Mouse (Mus musculus) neural tube, embryonic 15.5 days (tissue): ENCODE measurements around the gene Cntnap1. TPM values are rescaled to one million over a fixed set of nuclear protein-coding genes. Genes with fewer than 3 reads are reported as not detected.

Experiments
- ATAC-seq: fragments of 200-750 bp; cut with Nextera tagmentation; 2 replicates; pipeline ENCODE4 v1.8.0; 2017; ENCODE audit warnings: mild to moderate bottlenecking, moderate TSS enrichment, moderate library complexity; ENCODE audit not compliant: low FRiP score
- H3K27ac ChIP-seq: fragments of 300-500 bp; sonication (generic); replicated peaks from 2 replicates; pipeline ENCODE4 v1.5.1; 2015; ENCODE audit warnings: mild to moderate bottlenecking, inconsistent platforms
- H3K27me3 ChIP-seq: fragments of 300-500 bp; sonication (generic); replicated peaks from 2 replicates; pipeline ENCODE4 v1.6.1; 2015; ENCODE audit warnings: inconsistent platforms
- H3K36me3 ChIP-seq: fragments of 300-500 bp; sonication (generic); 2 replicates; pipeline ENCODE4 v1.6.1; 2015; ENCODE audit warnings: inconsistent platforms
- H3K4me1 ChIP-seq: fragments of 300-500 bp; sonication (generic); 2 replicates; pipeline ENCODE4 v1.6.1; 2015; ENCODE audit warnings: inconsistent platforms
- H3K4me2 ChIP-seq: fragments of 300-500 bp; sonication (generic); 2 replicates; pipeline ENCODE4 v1.6.1; 2015; ENCODE audit warnings: inconsistent platforms, mild to moderate bottlenecking, moderate library complexity
- H3K4me3 ChIP-seq: fragments of 300-500 bp; sonication (generic); replicated peaks from 2 replicates; pipeline ENCODE4 v1.5.1; 2015; ENCODE audit warnings: mild to moderate bottlenecking, inconsistent platforms
- H3K9ac ChIP-seq: fragments of 300-500 bp; sonication (generic); replicated peaks from 2 replicates; pipeline ENCODE4 v1.6.1; 2015; ENCODE audit warnings: mild to moderate bottlenecking, inconsistent platforms
- H3K9me3 ChIP-seq: fragments of 300-500 bp; sonication (generic); replicated peaks from 2 replicates; pipeline ENCODE4 v1.6.1; 2016; ENCODE audit warnings: inconsistent platforms
- WGBS: fragments of 180-500 bp; shearing (Covaris S2); methylation state at CpG from one replicate; pipeline ENCODE4 v1.1.7; 2015; ENCODE audit warnings: mixed read lengths; 5-methylcytosine and 5-hydroxymethylcytosine counted together
- polyA plus RNA-seq: library from polyadenylated mRNA; unstranded; fragments of >200 nt; fragmentation: Nextera tagmentation; extraction: Ambion mirVana; gene quantifications from 2 replicates; pipeline ENCODE4 v1.2.1, GENCODE M21; 2015

Cntnap1 gene
- polyA plus RNA-seq, 1 experiment from 2014 or later = 12.3 TPM

DNA sequence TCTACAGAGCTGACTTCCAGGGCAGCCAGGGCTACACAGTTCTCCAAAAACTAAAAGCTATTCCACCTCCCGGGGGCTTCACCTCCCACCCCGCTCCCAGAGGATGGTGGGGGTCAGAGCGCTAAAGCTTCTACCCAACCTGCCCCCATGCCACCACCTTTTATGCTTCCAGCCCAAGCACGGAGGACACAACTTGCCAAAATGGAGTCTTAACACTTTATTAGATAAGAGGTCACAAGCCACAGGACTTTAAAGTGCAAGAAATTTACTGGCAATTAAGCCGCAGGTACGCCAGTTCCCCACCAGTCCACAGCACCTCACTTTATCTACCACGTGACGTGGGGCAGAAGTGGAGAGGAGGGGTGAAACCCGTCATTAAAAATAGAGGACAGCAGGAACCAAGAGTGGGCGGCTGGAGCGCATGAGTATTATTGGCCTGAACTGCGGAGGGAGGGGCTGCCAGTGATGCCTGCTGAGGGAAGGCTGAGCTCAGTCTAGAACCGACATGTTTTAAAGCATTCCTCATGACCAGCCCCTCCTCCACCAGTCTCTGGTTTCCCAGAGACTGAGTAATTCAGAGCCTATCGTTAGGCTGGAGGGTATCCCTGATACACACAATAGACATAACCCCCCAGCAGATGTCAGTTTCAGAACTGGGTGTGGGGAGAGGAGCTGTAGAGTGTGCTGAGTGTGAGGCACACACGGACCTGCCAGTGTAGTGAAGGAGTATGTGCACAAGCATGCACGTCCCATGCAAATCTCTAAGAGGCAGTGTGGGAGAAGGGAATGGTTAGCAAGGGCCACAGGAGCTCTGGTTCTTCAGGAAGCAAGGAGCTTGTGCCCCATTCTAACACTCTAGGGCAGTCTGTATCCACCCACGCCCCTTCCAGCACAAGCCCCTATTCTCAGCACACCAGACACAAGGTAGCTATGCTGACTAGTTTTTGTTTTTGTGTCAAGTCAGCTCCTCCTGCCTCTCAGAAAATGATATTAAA is 20.9 kb downstream of the Cntnap1 start:
- H3K4me3 ChIP-seq = no peak overlapping the region
- no peak; the same call in 1 of the 2 replicates for ATAC-seq
- H3K27me3 ChIP-seq = no peaks in the 10 kb centered on the region
- 40% methylated on average over 17 of the region's 17 CpGs for WGBS
- peaks cover 43% of the 10 kb centered on the region for H3K36me3 ChIP-seq
- H3K27ac ChIP-seq = peak overlapping the region; percentile 75
- H3K9ac ChIP-seq = no peak overlapping the region
- H3K4me2 ChIP-seq = no peak overlapping the region
- H3K4me1 ChIP-seq = peaks cover 34% of the 10 kb centered on the region
- H3K9me3 ChIP-seq = no peaks in the 10 kb centered on the region

DNA sequence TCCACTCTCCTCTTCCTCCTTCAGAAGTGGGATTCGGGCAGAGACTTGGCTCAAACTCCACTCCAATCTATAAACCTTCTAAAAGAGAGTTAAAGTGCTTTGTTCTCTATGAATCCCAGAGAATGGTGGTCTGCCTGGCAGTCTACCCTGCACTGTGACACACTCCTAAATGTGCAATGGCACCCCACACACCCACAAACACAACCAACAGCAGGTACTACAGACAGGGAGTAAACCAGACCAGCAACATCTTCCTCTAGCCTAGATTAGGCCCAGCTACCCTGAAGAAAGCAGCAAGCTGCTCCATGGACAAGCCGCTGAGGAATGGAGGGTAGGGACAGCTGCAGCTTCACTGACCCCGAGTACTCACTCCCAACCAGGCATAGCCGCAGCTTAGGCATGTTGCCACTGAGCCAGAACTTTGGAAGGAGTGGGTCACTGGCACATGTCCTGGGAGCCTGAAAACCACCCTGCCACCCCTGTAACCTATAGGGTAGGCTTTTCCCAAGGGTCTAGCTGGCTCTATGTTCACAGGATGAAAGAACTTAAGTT is 21.7 kb downstream of the Cntnap1 start:
- Histone ChIP-seq H3K4me3 (no peak overlapping the region), H3K36me3 (peaks cover 43% of the 10 kb centered on the region), H3K9me3 (no peaks in the 10 kb centered on the region), H3K27ac (0 out of 2 replicates have a peak overlapping the region, but pooled peaks have one; percentile 28), H3K27me3 (no peaks in the 10 kb centered on the region), H3K9ac (no peak overlapping the region), H3K4me1 (peaks cover 34% of the 10 kb centered on the region), H3K4me2 (no peak overlapping the region)
- ATAC-seq = no peak
- WGBS = 81% methylated on average over 4 of the region's 4 CpGs

DNA sequence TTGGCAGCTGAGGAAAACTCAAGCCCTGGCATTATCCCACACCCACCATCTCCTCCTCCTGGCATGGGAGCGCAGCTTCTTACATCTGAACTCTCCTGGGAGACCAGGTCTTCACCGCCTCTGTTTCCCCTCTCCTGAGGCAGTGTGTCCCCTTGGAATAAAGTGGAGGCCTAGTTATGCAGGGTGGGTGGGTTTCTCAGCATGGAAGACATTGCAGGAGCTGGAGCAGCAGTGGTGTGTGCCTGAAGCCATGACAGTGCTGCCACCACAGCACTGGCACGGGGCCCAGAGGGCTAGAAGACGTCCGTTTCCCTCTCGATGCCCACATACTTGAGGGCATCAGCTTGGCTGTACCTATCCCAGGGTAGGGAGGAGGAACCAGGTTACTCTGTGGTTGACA is 22.3 kb downstream of the Cntnap1 start:
- Histone ChIP-seq H3K4me2 (no peak overlapping the region), H3K27me3 (no peaks in the 10 kb centered on the region), H3K4me3 (no peak overlapping the region), H3K9me3 (no peaks in the 10 kb centered on the region), H3K4me1 (peaks cover 34% of the 10 kb centered on the region), H3K9ac (no peak overlapping the region), H3K27ac (no peak overlapping the region), H3K36me3 (peaks cover 43% of the 10 kb centered on the region)
- no peak for ATAC-seq
- WGBS = 87% methylated on average over 6 of the region's 6 CpGs

DNA sequence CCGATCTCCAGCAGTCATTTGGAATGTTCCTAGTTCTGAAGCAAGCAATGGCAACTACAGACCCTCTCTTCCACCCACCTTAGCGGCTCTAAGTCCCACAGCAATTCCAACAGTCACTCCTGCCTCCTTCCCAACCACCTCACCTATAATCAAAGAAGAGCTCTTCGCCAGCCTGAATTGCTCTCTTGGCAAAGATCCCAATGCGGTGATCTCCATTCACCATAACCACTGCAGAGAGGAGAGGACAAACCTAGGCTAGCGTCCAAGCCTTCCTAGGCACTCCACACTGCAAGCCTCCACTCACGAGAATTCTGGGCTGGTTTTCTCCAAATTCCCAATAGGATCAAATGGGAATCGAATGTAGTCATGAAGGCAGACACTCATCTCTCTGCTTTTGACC is 22.8 kb downstream of the Cntnap1 start:
- H3K27ac ChIP-seq = no peak overlapping the region
- WGBS = 83% methylated on average over 7 of the region's 7 CpGs
- H3K9ac ChIP-seq = no peak overlapping the region
- no peak for ATAC-seq
- H3K4me1 ChIP-seq = peaks cover 34% of the 10 kb centered on the region
- no peaks in the 10 kb centered on the region for H3K27me3 ChIP-seq
- H3K4me2 ChIP-seq = no peak overlapping the region
- H3K36me3 ChIP-seq = peaks cover 45% of the 10 kb centered on the region
- H3K4me3 ChIP-seq = no peak overlapping the region
- no peaks in the 10 kb centered on the region for H3K9me3 ChIP-seq

DNA sequence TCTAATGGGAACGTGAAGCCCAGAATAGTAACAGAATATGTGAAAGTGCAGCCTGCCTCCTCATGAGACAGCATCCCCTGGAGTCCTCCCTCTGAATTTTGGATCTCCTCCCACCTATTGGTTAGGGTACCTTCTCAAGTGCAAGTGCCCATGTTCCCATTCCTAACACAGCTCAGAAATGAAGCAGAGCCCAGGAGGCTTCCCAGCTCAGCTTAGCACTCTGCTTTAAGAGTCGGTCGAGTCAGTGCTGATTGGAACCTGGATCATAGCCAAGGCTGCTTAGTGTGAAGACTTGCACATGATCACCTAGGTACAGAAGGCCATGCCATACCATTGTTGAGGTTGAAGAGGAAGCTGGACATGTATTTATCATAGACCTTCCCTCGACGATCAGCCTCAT is 23.8 kb downstream of the Cntnap1 start:
- Histone ChIP-seq H3K4me1 (peaks cover 28% of the 10 kb centered on the region), H3K4me2 (no peak overlapping the region), H3K36me3 (peaks cover 53% of the 10 kb centered on the region), H3K9ac (no peak overlapping the region), H3K4me3 (no peak overlapping the region), H3K27me3 (no peaks in the 10 kb centered on the region), H3K27ac (no peak overlapping the region), H3K9me3 (no peaks in the 10 kb centered on the region)
- 85% methylated on average over 5 of the region's 5 CpGs for WGBS
- ATAC-seq = no peak

DNA sequence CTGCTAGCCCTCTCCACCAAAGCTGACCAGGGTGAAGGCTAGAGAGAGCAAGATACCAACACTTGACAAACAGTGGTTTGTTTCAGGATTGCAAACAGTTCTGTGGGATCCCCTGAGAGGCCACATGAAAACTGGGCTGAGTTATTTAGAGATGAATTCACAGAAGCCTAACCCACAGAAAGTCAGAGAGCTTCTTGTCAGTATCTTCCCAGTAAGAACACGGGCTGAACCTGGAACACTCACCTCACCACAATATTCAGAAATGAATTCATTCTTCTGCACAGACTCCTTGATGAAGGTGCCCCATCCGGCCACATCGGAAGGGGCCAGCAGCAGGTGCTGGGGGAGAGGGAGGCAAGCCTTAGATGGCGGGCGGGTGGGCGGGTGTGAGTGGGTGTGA is 24.3 kb downstream of the Cntnap1 start:
- no peaks in the 10 kb centered on the region for H3K27me3 ChIP-seq
- H3K36me3 ChIP-seq = peaks cover 59% of the 10 kb centered on the region
- H3K4me2 ChIP-seq = no peak overlapping the region
- H3K27ac ChIP-seq = no peak overlapping the region
- H3K4me1 ChIP-seq = peaks cover 23% of the 10 kb centered on the region
- no peaks in the 10 kb centered on the region for H3K9me3 ChIP-seq
- ATAC-seq = no peak
- H3K4me3 ChIP-seq = no peak overlapping the region
- H3K9ac ChIP-seq = no peak overlapping the region
- whole genome bisulfite sequencing = 91% methylated on average over 6 of the region's 6 CpGs

DNA sequence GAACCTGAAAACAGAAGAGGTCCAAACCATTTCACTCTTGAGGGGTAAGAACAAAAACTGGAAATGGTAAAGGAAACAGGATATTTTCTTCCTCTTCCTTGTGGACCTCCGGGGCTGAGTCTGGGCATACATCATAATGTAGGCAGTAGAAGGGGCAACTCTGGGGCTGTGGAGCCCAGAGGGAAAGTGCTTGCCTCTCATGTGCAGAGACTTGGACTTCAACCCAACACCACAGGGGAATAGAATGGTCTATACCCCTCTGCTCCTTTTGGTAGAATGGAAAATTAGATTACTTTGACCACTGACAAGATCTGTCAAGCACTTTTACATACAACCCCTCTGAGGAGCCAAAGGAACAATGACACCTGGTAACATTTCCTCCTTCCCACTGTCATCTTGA is 24.8 kb downstream of the Cntnap1 start:
- H3K4me3 ChIP-seq = no peak overlapping the region
- H3K36me3 ChIP-seq = peaks cover 62% of the 10 kb centered on the region
- H3K27me3 ChIP-seq = no peaks in the 10 kb centered on the region
- WGBS = 86% methylated on average over 1 of the region's 1 CpGs
- peaks cover 19% of the 10 kb centered on the region for H3K4me1 ChIP-seq
- H3K9ac ChIP-seq = no peak overlapping the region
- no peak for ATAC-seq
- H3K4me2 ChIP-seq = no peak overlapping the region
- no peak overlapping the region for H3K27ac ChIP-seq
- no peaks in the 10 kb centered on the region for H3K9me3 ChIP-seq

DNA sequence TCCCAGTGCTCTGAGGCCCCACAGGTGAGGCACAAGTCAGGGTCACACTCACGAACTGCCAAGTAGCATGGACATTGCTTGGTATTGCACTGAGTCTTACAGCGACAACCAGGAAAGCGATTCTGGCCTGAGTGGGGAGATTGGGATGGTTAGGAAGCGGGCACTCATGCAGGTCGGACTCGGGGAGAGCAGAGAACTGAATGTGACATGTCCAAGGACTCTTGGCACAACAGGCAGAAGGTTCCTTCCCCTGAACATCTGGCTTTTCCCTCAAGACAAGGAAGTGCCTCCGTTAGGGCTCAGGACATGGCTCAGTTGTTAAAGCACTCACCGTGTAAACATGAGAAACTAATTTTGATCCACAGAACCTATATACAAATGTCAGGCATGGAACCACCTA is 25.2 kb downstream of the Cntnap1 start:
- Histone ChIP-seq H3K27me3 (no peaks in the 10 kb centered on the region), H3K36me3 (peaks cover 67% of the 10 kb centered on the region), H3K4me1 (peaks cover 14% of the 10 kb centered on the region), H3K9me3 (no peaks in the 10 kb centered on the region), H3K4me2 (no peak overlapping the region), H3K27ac (no peak overlapping the region), H3K9ac (no peak overlapping the region), H3K4me3 (no peak overlapping the region)
- 89% methylated on average over 8 of the region's 8 CpGs for WGBS
- no peak for ATAC-seq

DNA sequence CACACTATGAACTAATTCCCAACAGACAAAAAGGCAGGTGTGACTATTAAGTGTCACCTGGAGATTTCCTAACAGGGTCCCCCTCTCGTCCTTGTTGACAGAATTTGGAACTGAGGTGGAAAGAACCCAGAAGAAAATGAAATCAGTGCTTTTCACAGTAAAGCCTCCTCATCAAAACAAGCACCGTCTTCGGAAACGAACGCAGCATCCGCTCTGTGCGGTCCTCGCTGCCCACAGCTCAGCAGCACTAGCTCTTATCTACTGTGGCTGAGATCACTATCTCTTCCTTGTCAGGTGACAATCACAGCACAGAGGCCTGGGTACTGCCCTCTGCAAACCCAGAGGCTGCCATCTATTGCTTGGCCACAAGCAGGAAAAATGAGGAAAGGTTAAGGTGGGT is 25.9 kb downstream of the Cntnap1 start:
- Histone ChIP-seq H3K4me2 (no peak overlapping the region), H3K36me3 (peaks cover 69% of the 10 kb centered on the region), H3K9ac (no peak overlapping the region), H3K27me3 (no peaks in the 10 kb centered on the region), H3K4me1 (peaks cover 8% of the 10 kb centered on the region; the same call in 1 of the 2 replicates), H3K27ac (no peak overlapping the region), H3K9me3 (no peaks in the 10 kb centered on the region), H3K4me3 (no peak overlapping the region)
- WGBS = 93% methylated on average over 8 of the region's 8 CpGs
- no peak for ATAC-seq

DNA sequence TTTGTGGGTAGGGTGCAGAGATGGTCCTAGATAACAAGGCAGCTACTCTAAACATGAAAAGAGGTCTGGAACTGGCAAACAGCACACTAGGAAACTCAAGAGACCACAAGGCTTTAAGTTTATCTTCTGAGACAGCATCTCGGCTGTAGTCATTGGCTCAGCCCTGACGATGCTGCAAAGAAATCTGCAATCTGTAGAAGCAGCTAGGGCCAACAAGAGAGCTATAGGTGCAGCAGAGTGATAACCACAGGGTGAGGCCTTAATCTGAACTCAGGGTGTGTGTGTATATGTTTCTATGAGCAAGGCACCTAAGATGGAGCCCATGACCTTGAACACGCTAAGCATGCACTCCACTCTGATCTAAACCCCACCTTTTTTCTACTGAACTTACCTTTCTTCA is 29.2 kb downstream of the Cntnap1 start:
- Histone ChIP-seq H3K9me3 (no peaks in the 10 kb centered on the region), H3K4me1 (no peaks in the 10 kb centered on the region), H3K4me3 (no peak overlapping the region), H3K36me3 (peaks cover 78% of the 10 kb centered on the region), H3K27ac (no peak overlapping the region), H3K4me2 (no peak overlapping the region), H3K27me3 (no peaks in the 10 kb centered on the region), H3K9ac (no peak overlapping the region)
- 94% methylated on average over 3 of the region's 3 CpGs for WGBS
- ATAC-seq = no peak

DNA sequence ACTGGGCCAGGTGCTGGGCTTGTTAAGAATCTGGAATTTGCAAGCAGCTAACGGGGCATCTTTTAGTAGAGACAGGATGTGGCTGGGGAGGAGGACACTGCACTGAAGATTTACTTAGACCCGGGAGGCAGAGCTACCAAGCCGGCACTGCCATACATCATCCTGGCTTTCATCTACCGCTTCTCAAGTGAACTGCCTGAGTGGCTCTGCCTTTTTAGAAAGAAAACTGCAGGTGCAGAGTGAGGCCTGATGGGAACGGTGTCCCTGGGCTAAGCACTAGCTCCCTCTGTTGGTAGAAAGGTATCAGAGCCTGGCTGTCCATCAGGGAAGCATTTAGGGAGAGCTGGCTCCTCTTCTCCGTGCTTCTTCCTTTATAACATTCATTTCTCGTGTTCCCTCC is 30.7 kb downstream of the Cntnap1 start:
- no peak overlapping the region for H3K27ac ChIP-seq
- H3K9ac ChIP-seq = no peak overlapping the region
- H3K36me3 ChIP-seq = peaks cover 78% of the 10 kb centered on the region
- H3K4me1 ChIP-seq = no peaks in the 10 kb centered on the region
- 15% methylated on average over 7 of the region's 7 CpGs for WGBS
- no peak overlapping the region for H3K4me2 ChIP-seq
- no peaks in the 10 kb centered on the region for H3K9me3 ChIP-seq
- H3K27me3 ChIP-seq = no peaks in the 10 kb centered on the region
- ATAC-seq = no peak
- no peak overlapping the region for H3K4me3 ChIP-seq

DNA sequence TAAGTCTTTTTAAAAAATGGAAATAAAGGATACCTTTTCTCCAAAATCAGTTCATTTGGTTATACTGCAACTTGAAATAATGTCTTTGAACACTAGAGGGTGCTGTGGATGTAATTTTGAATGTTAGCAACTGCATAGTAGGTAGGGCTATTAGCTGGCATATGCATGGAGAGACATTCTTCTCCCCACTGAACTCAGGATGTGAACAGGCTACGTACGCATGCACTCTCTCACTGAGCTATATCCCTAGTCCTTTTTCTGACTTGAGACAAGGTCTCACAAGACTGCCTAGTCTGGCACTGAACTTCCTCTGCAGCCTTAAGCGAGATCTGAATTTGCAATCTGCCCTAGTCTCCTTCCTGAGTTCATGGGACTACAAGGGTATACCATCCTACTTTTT is 41.6 kb downstream of the Cntnap1 start:
- WGBS = 36% methylated on average over 3 of the region's 3 CpGs
- Histone ChIP-seq H3K4me1 (no peaks in the 10 kb centered on the region), H3K36me3 (peaks cover 72% of the 10 kb centered on the region), H3K27me3 (no peaks in the 10 kb centered on the region), H3K27ac (no peak overlapping the region), H3K9me3 (no peaks in the 10 kb centered on the region), H3K9ac (no peak overlapping the region), H3K4me2 (no peak overlapping the region), H3K4me3 (no peak overlapping the region)
- ATAC-seq = no peak; the same call in 1 of the 2 replicates
